Mouse (Mus musculus) limb, embryonic 14.5 days (tissue): ENCODE results near the gene Ptprn2. TPM values are rescaled to one million over a fixed set of nuclear protein-coding genes. Genes with fewer than 3 reads are reported as not detected.

Source experiments
- ATAC-seq: fragments of 200-750 bp; cut with Nextera tagmentation; 2 replicates; pipeline ENCODE4 v1.8.0; 2017; ENCODE audit warnings: low read depth, moderate number of reproducible peaks, moderate TSS enrichment; ENCODE audit not compliant: low FRiP score
- DNase-seq: peaks from one replicate; pipeline ENCODE4 v3.0.0-alpha.2; 2015; ENCODE audit warnings: low spot score
- H3K27ac ChIP-seq: fragments of 300-500 bp; sonication (generic); replicated peaks from 2 replicates; pipeline ENCODE4 v1.5.1; 2014; ENCODE audit warnings: low read depth, mild to moderate bottlenecking, low read length, moderate library complexity, mixed read lengths
- H3K27me3 ChIP-seq: fragments of 300-500 bp; sonication (generic); 2 replicates; pipeline ENCODE4 v1.6.1; 2014; ENCODE audit warnings: low read length, mixed read lengths; ENCODE audit not compliant: control insufficient read depth, insufficient read depth
- H3K36me3 ChIP-seq: fragments of 300-500 bp; sonication (generic); 2 replicates; pipeline ENCODE4 v1.6.1; 2014; ENCODE audit warnings: mild to moderate bottlenecking, low read length, moderate library complexity, mixed read lengths; ENCODE audit not compliant: control insufficient read depth, insufficient read depth
- H3K4me1 ChIP-seq: fragments of 300-500 bp; sonication (generic); 2 replicates; pipeline ENCODE4 v1.6.1; 2014; ENCODE audit warnings: antibody characterized with exemption, low read length, mixed read lengths; ENCODE audit not compliant: control insufficient read depth, insufficient read depth
- H3K4me2 ChIP-seq: fragments of 300-500 bp; sonication (generic); replicated peaks from 2 replicates; pipeline ENCODE4 v1.6.1; 2014; ENCODE audit warnings: low read depth, mild to moderate bottlenecking, low read length, moderate library complexity; ENCODE audit not compliant: severe bottlenecking
- H3K4me3 ChIP-seq: fragments of 300-500 bp; sonication (generic); replicated peaks from 2 replicates; pipeline ENCODE4 v1.5.1; 2014; ENCODE audit warnings: low read length
- H3K9ac ChIP-seq: fragments of 300-500 bp; sonication (generic); 2 replicates; pipeline ENCODE4 v1.6.1; 2014; ENCODE audit warnings: mild to moderate bottlenecking, low read depth, low read length, moderate library complexity; ENCODE audit not compliant: severe bottlenecking
- H3K9me3 ChIP-seq: fragments of 300-500 bp; sonication (generic); 2 replicates; pipeline ENCODE4 v1.6.1; 2016; ENCODE audit warnings: low read length; ENCODE audit not compliant: control insufficient read depth
- POLR2A ChIP-seq: fragments of 200-500 bp; IDR thresholded peaks from 2 replicates; pipeline ENCODE4 v1.8.0; 2012; ENCODE audit warnings: inconsistent platforms, mild to moderate bottlenecking, moderate library complexity, borderline replicate concordance; ENCODE audit not compliant: insufficient read depth, insufficient read length; ENCODE audit errors: extremely low read depth
- WGBS: fragments of 180-500 bp; shearing (Covaris S2); extraction: QIAGEN DNeasy Blood & Tissue Kit; methylation state at CpG from one replicate; pipeline ENCODE4 v1.1.7; 2014; 5-methylcytosine and 5-hydroxymethylcytosine counted together
- polyA plus RNA-seq, 2 experiments: library from polyadenylated mRNA; depleted of rRNA in 1 of 2; stranded (reverse) in 1 of 2; unstranded in 1 of 2; fragments of >200 nt; fragmentation: Nextera tagmentation in 1 of 2; extraction: Ambion mirVana in 1 of 2; gene quantifications; 2 replicates each; pipeline versions ENCODE4 v1.2.1 to v1.2.3; 2012 to 2014

Gene Ptprn2
- polyA plus RNA-seq, 2 experiments, result 0.08 to 0.65 TPM

DNA sequence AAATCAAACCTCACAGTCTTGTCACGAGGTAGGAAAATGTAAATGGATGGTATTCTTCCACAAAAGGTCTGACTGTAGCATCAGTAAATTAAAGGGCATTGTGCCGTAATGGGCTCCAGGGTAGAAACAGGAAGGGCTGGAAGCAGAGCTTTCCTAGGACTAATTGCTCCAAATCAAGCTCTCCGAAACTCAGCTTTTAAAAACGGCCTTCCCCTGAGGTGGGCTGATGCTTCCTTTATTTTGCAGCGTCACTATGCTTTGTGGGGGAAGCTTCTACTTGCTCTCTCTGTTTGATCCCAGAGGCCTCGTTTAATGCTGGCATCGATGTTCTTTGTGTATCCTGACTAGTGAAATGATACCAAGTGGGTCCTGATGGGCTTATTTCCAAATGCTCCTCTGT lies 718.0 kb downstream of the Ptprn2 start:
- no peak for TF ChIP-seq POLR2A
- H3K9me3 ChIP-seq, result no peaks in the 10 kb centered on the region
- no peaks in the 10 kb centered on the region for H3K36me3 ChIP-seq
- DNase-seq, result no peak
- H3K4me3 ChIP-seq, result no peak overlapping the region
- no peaks in the 10 kb centered on the region for H3K4me1 ChIP-seq
- 50% methylated on average over 7 of the region's 7 CpGs for WGBS
- H3K9ac ChIP-seq, result no peak overlapping the region
- H3K4me2 ChIP-seq, result no peak overlapping the region
- no peaks in the 10 kb centered on the region for H3K27me3 ChIP-seq
- H3K27ac ChIP-seq, result no peak overlapping the region
- no peak for ATAC-seq

DNA sequence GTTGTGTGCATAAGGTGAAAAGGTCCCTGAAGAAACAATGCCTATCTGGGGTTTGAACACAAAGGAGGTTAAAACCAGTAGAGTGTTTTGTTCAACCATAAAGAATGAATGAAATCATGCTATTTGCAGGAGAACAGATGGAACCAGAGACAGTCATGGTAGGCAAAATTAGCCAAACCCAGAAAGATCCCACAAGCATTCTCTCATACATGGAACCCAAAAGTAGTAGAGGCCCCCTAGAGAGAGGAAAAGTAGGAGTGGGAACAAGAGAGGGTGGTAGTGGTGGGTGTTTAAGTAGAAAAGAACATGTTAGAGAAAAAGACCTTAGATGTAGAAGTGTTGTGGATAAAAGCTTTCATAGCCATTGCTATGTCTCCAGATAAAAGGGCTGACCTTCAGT lies 719.4 kb downstream of the Ptprn2 start:
- H3K4me2 ChIP-seq, result no peak overlapping the region
- no peak for TF ChIP-seq POLR2A
- no peak overlapping the region for H3K27ac ChIP-seq
- H3K36me3 ChIP-seq, result no peaks in the 10 kb centered on the region
- H3K4me3 ChIP-seq, result no peak overlapping the region
- ATAC-seq, result no peak
- H3K9me3 ChIP-seq, result no peaks in the 10 kb centered on the region
- no peaks in the 10 kb centered on the region for H3K4me1 ChIP-seq
- no peak for DNase-seq
- H3K27me3 ChIP-seq, result no peaks in the 10 kb centered on the region
- no peak overlapping the region for H3K9ac ChIP-seq

DNA sequence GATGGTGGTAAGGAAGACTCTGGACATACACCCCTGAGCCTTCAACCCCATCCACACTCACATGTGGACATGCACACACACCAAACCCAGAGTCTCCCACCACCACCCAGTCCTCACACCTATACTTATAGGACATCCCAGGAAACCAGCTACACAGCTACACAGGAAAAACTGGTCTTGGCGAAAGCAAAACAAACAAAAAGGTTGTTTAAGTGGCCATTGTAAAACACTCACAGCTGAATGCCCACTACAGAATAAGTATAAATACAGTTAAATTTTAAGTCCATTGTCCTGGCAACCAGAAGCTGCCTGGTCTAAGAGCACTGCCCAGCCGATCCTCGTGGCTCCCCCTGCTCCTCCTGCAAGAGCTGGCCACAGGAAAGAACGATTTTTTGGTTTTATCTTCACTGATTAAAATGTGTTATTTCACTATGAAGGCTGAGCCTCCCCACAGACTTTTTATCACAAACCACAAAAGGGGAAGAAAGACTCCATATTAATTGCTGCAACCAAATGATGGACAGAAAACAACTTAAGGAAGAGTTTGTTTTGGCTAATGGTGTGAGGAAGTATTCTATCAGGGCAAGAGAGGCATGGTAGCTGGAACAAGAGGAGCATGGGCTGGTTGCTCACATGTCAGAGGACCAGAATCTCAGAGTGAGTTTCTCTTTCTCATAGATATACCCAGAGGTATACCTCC lies 722.1 kb downstream of the Ptprn2 start:
- Histone ChIP-seq H3K9me3 (no peaks in the 10 kb centered on the region), H3K36me3 (no peaks in the 10 kb centered on the region), H3K27ac (no peak overlapping the region), H3K9ac (no peak overlapping the region), H3K4me2 (no peak overlapping the region), H3K4me1 (no peaks in the 10 kb centered on the region), H3K27me3 (no peaks in the 10 kb centered on the region), H3K4me3 (no peak overlapping the region)
- no peak for DNase-seq
- TF ChIP-seq POLR2A, result no peak
- no peak for ATAC-seq
- WGBS, result 65% methylated on average over 4 of the region's 4 CpGs

DNA sequence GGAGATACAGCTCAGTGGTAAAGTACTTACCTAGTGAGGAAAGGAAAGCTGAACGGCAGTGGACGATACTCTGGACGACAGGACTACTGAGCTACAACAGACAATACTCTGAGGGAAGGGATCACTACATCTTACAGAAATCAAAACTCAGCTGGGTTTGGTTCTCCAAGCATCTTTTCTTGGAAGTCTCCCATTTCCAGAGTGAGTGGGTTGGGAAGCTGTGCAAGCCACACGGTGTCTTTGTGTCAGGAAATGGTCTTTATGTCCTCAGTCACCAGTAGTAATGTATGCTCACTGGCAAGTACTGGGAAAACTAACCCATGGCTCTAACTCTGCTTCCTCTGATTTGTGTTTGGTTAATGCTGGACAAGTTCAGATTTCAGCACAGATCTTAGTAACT lies 724.9 kb downstream of the Ptprn2 start:
- Histone ChIP-seq H3K9me3 (no peaks in the 10 kb centered on the region), H3K27ac (no peak overlapping the region), H3K9ac (no peak overlapping the region), H3K4me1 (no peaks in the 10 kb centered on the region), H3K27me3 (no peaks in the 10 kb centered on the region), H3K4me3 (no peak overlapping the region), H3K36me3 (no peaks in the 10 kb centered on the region), H3K4me2 (no peak overlapping the region)
- ATAC-seq (no peak), DNase-seq (no peak)
- no peak for TF ChIP-seq POLR2A
- WGBS, result 86% methylated on average over 4 of the region's 4 CpGs

DNA sequence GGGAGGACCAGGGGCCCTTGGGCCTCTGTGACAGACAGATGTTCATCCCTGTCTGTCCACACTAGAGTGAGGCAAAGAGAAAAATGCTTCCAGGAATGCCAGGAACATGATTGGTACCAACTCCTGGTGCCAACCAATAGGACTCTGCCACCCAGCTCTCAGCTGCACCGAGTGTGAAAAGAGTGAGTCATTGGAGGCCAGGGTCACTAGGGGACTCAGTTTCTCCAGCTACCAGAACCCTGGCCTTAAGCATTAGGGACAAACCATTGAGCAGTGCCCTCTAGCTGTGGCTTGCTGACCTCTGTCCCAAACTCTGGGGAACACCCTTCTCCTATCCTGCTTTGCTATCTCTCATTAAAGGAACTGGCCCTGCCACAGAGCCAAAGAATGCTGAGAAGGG lies 728.0 kb downstream of the Ptprn2 start:
- no peak for DNase-seq
- H3K27ac ChIP-seq, result no peak overlapping the region
- no peak overlapping the region for H3K4me2 ChIP-seq
- WGBS, result 53% methylated on average over 1 of the region's 1 CpGs
- no peak overlapping the region for H3K4me3 ChIP-seq
- no peak for ATAC-seq
- H3K4me1 ChIP-seq, result no peaks in the 10 kb centered on the region
- H3K36me3 ChIP-seq, result no peaks in the 10 kb centered on the region
- H3K9ac ChIP-seq, result no peak overlapping the region
- no peak for TF ChIP-seq POLR2A
- no peaks in the 10 kb centered on the region for H3K9me3 ChIP-seq
- no peaks in the 10 kb centered on the region for H3K27me3 ChIP-seq

DNA sequence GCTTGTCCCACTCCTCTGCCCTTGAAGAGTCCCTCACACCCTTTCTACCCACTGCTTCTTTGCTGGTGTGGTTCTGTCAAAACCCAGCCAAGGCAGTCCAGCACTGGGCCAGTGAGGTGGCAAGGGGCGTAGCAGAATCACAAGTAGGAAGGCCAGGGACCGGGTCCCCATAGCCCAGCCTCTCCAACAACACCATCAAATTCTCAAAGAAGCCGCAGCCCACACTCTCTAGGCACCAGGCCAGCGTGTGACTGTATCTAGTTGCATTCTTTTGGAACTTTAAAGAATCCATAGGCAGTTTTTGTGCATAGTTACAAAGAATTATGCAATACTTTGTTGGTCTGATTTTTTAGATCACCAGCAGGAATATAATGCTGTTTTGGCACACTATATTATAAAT lies 728.8 kb downstream of the Ptprn2 start:
- H3K27me3 ChIP-seq, result no peaks in the 10 kb centered on the region
- H3K4me3 ChIP-seq, result no peak overlapping the region
- H3K36me3 ChIP-seq, result no peaks in the 10 kb centered on the region
- no peak for TF ChIP-seq POLR2A
- no peaks in the 10 kb centered on the region for H3K9me3 ChIP-seq
- H3K4me1 ChIP-seq, result no peaks in the 10 kb centered on the region
- no peak overlapping the region for H3K9ac ChIP-seq
- 73% methylated on average over 4 of the region's 4 CpGs for WGBS
- ATAC-seq (no peak), DNase-seq (no peak)
- no peak overlapping the region for H3K27ac ChIP-seq
- no peak overlapping the region for H3K4me2 ChIP-seq
